Mouse (Mus musculus) E14TG2a.4 (cell line): ENCODE data around the gene Castor1.

Experiments
- CTCF ChIP-seq: conservative IDR thresholded peaks from 2 replicates; pipeline ENCODE4 v1.5.1; 2014; ENCODE audit warnings: low read length
- NANOG ChIP-seq: IDR thresholded peaks from 2 replicates; pipeline ENCODE4 v1.6.1; 2014; ENCODE audit warnings: borderline replicate concordance, low read length, mixed read lengths
- POU5F1 ChIP-seq: IDR thresholded peaks from 2 replicates; pipeline ENCODE4 v1.6.1; 2014; ENCODE audit warnings: low read length, borderline replicate concordance

GRCm38 (mm10) chr11:4182061-4182460 lies 36.0 kb upstream of the Castor1 start:
- TF ChIP-seq CTCF (no peak), POU5F1 (no peak), NANOG (no peak)
